Mouse (Mus musculus) midbrain, embryonic 15.5 days (tissue): Measurements from ENCODE around the gene Mettl25. TPM values are rescaled to one million over a fixed set of nuclear protein-coding genes. Genes with fewer than 3 reads are reported as not detected.
A peak's percentile ranks its signal among the peaks of the same experiment; 100 is the strongest.

ENCODE experiments used
- ATAC-seq: fragments of 200-750 bp; cut with Nextera tagmentation; replicated peaks from 2 replicates; pipeline ENCODE4 v1.8.0; 2017; ENCODE audit warnings: moderate TSS enrichment
- H3K27ac ChIP-seq: fragments of 300-500 bp; sonication (generic); 2 replicates; pipeline ENCODE4 v1.5.1; 2015; ENCODE audit warnings: mild to moderate bottlenecking, inconsistent platforms
- H3K27me3 ChIP-seq: fragments of 300-500 bp; sonication (generic); replicated peaks from 2 replicates; pipeline ENCODE4 v1.6.1; 2015; ENCODE audit warnings: inconsistent platforms
- H3K36me3 ChIP-seq: fragments of 300-500 bp; sonication (generic); replicated peaks from 2 replicates; pipeline ENCODE4 v1.6.1; 2015; ENCODE audit warnings: inconsistent platforms
- H3K4me1 ChIP-seq: fragments of 300-500 bp; sonication (generic); 2 replicates; pipeline ENCODE4 v1.6.1; 2015; ENCODE audit warnings: inconsistent platforms
- H3K4me2 ChIP-seq: fragments of 300-500 bp; sonication (generic); 2 replicates; pipeline ENCODE4 v1.6.1; 2015; ENCODE audit warnings: inconsistent platforms, mild to moderate bottlenecking, moderate library complexity
- H3K4me3 ChIP-seq: fragments of 300-500 bp; sonication (generic); 2 replicates; pipeline ENCODE4 v1.5.1; 2015; ENCODE audit warnings: mild to moderate bottlenecking, inconsistent platforms
- H3K9ac ChIP-seq: fragments of 300-500 bp; sonication (generic); 2 replicates; pipeline ENCODE4 v1.6.1; 2015; ENCODE audit warnings: mild to moderate bottlenecking, inconsistent platforms
- H3K9me3 ChIP-seq: fragments of 300-500 bp; sonication (generic); 2 replicates; pipeline ENCODE4 v1.6.1; 2016; ENCODE audit warnings: inconsistent platforms
- WGBS: fragments of 180-500 bp; shearing (Covaris S2); methylation state at CpG from one replicate; pipeline ENCODE4 v1.1.7; 2015; ENCODE audit warnings: mixed read lengths; 5-methylcytosine and 5-hydroxymethylcytosine counted together
- polyA plus RNA-seq: library from polyadenylated mRNA; unstranded; fragments of >200 nt; fragmentation: Nextera tagmentation; extraction: Ambion mirVana; gene quantifications from 2 replicates; pipeline ENCODE4 v1.2.1, GENCODE M21; 2015

The Mettl25 gene
- polyA plus RNA-seq, 1 experiment from 2014 or later = 14.9 TPM

DNA sequence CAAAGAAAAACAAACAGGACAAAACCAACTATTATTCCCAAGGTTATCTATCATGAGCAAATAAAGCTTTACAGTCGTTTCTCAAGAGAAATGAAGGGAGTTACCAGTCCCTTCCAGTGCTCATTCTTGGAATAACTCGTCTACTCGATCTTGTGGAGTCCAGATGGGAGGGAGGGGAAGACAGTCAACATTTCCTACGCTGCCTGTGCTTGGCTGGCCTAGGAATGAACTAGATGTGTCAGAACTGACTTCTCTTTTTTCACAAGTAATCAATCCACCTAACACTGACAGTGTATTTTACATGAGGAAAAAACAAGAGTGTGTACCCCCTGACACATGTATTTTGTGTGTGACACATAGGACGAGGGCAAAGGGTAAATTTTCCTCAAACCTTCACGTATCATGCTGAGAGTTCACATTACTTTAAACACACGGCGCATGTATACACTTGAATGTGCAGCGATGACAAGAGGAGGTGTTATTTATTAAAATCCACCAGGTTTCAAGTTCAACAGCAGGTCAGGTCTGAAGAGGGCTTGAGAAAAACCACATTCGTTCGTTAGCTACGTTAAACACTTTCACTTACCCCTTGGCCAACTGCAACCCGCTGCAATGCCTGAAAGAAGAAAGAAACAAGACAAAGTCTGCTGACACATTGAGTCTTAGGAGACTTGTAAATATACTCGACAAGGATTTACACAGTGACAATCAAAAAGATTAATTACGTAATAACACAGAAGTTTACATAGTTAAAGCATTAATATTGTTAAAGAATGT is 47.2 kb downstream of the Mettl25 start:
- 89% methylated on average over 15 of the region's 15 CpGs for WGBS
- no peaks in the 10 kb centered on the region for H3K27me3 ChIP-seq
- no peaks in the 10 kb centered on the region for H3K36me3 ChIP-seq
- no peaks in the 10 kb centered on the region for H3K9me3 ChIP-seq
- peaks cover 3% of the 10 kb centered on the region; the same call in 1 of the 2 replicates for H3K4me1 ChIP-seq
- no peak overlapping the region for H3K27ac ChIP-seq
- H3K4me3 ChIP-seq = no peak overlapping the region
- no peak for ATAC-seq
- H3K9ac ChIP-seq = no peak overlapping the region
- no peak overlapping the region for H3K4me2 ChIP-seq

DNA sequence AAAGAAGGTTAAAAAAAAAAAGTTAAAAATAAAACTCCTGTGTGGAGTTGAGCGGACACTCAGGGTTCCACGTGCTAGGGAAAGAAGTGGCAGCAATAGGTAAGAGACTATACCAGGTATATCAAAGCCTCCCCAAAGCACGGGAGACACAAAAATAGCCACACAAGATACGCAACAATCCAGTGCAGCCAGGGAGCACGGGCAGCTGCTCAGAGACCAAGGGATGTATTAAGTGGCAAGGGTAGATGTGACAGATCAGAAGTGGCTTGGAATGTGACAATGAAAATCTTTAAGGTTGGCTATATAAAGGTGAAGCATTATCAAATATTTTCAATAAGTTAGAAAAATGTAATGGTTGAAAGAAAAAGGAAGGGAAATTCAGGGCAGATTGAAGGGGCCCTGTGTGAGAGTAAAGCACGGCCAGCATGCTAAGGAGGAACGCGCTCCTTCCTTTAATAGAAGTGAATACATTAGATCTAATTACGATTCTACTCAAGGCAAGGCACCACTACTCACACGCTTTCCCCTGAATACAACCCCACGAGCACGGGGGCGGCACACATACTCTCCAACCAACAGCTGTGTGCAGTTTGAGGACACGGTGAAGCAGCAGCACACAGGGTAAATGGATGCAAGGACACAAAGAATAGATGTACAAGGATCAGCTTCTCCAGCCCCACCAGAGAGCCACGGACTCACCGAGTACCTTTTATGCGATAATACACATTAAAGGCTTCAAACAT is 52.3 kb downstream of the Mettl25 start:
- no peak overlapping the region for H3K9ac ChIP-seq
- H3K4me2 ChIP-seq = peak overlapping the region; percentile 19; the same call in 1 of the 2 replicates
- no peak overlapping the region for H3K4me3 ChIP-seq
- WGBS = 51% methylated on average over 17 of the region's 17 CpGs
- H3K4me1 ChIP-seq = peaks cover 6% of the 10 kb centered on the region
- no peaks in the 10 kb centered on the region for H3K9me3 ChIP-seq
- H3K36me3 ChIP-seq = no peaks in the 10 kb centered on the region
- ATAC-seq = peak; percentile 87
- no peaks in the 10 kb centered on the region for H3K27me3 ChIP-seq
- peak overlapping the region; percentile 60 for H3K27ac ChIP-seq

DNA sequence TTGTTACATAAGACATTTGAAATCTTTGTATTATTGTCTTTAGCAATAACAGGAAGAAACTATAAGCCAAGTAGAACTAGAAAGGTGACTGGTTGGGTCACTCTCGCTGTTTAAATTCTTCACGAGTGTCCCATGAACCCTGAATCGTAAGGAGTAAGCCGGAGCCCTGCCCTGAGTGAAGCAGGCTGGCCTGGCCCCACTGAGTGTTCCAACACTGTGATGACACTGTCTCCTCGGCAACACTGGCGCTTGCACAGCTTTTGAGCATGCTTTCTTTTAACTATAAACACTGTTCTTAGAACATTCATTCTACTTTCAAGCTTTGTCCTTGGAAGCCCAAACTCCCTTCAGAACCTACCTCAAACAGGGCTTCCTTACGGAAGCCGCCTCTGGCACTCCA is 57.4 kb downstream of the Mettl25 start:
- H3K4me1 ChIP-seq = peaks cover 3% of the 10 kb centered on the region
- H3K4me3 ChIP-seq = no peak overlapping the region
- no peaks in the 10 kb centered on the region for H3K36me3 ChIP-seq
- H3K27ac ChIP-seq = no peak overlapping the region
- H3K9ac ChIP-seq = no peak overlapping the region
- 77% methylated on average over 8 of the region's 8 CpGs for WGBS
- no peak for ATAC-seq
- no peaks in the 10 kb centered on the region for H3K27me3 ChIP-seq
- no peak overlapping the region for H3K4me2 ChIP-seq
- no peaks in the 10 kb centered on the region for H3K9me3 ChIP-seq

DNA sequence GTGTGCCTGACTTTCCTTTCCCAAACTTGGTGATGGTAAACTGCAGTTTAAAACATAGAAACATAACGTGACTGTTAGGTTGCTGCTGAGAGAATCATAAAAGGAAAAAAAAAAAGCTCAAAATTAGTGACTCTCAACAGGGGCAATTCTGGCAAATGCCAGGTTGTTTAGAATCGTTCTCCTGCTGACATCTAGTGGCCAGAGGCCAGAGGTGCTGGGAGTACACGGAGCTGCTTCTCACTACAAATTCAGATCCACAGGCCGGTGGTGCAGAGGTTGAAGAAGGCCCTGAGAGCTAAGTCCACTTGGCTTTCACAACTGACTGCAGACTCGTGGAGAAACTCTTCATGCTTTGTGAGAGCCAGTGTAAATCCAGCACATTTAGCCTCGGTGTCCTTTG is 66.8 kb downstream of the Mettl25 start:
- ATAC-seq = peak; percentile 92
- no peak overlapping the region for H3K4me3 ChIP-seq
- no peaks in the 10 kb centered on the region for H3K9me3 ChIP-seq
- no peak overlapping the region for H3K9ac ChIP-seq
- no peaks in the 10 kb centered on the region for H3K36me3 ChIP-seq
- H3K4me1 ChIP-seq = no peaks in the 10 kb centered on the region
- WGBS = 13% methylated on average over 6 of the region's 6 CpGs
- no peaks in the 10 kb centered on the region for H3K27me3 ChIP-seq
- no peak overlapping the region for H3K4me2 ChIP-seq
- no peak overlapping the region for H3K27ac ChIP-seq

DNA sequence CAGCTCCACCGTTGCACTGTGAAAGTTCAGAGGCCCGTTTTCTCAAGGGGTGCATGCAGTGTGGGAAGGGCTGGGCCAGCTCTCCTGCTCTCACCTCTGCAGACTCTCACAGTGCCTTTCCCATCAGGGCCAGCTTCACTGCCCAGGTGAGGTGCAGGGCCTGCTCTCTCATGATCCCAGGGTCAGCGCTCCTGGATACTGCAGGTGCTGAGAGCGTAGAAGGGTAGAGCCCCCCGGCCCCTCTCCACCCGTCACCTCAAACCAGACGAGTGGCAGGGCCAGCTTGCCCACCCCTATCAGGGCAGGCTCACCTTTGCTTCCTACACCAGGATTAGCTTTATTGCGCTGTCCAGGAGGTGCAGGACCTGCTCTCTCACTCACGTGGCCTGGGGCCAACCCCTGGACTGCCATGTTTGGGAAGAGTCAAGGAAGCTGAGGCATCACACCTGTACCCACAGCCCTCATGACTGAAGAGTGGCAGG is 68.3 kb downstream of the Mettl25 start:
- Histone ChIP-seq H3K27me3 (no peaks in the 10 kb centered on the region), H3K9me3 (no peaks in the 10 kb centered on the region), H3K36me3 (no peaks in the 10 kb centered on the region), H3K9ac (no peak overlapping the region), H3K27ac (no peak overlapping the region), H3K4me3 (no peak overlapping the region), H3K4me1 (no peaks in the 10 kb centered on the region), H3K4me2 (no peak overlapping the region)
- WGBS = 89% methylated on average over 9 of the region's 9 CpGs
- ATAC-seq = peak; percentile 40; the same call in 1 of the 2 replicates

DNA sequence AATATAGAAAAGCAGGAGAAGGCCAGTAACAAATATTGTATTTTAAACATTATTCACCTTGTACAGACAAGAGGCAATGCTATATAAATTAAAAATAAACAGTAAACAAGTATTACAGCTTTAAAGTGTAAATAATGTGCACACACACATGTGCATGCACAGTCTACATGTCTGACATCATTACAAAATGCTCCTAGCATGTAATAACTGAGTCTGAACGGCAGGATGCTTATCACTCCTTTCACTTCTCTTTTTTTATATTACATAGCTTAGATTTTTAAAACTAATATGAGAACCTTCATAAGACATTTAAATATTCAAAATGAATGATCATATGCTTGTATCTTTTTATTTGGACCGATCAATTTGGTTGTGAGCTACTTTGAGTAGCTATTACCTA is 77.2 kb downstream of the Mettl25 start:
- no peak for ATAC-seq
- Histone ChIP-seq H3K27ac (no peak overlapping the region), H3K9ac (no peak overlapping the region), H3K4me1 (no peaks in the 10 kb centered on the region), H3K4me2 (no peak overlapping the region), H3K27me3 (no peaks in the 10 kb centered on the region), H3K9me3 (no peaks in the 10 kb centered on the region), H3K4me3 (no peak overlapping the region), H3K36me3 (no peaks in the 10 kb centered on the region)
- WGBS = 88% methylated on average over 2 of the region's 2 CpGs

DNA sequence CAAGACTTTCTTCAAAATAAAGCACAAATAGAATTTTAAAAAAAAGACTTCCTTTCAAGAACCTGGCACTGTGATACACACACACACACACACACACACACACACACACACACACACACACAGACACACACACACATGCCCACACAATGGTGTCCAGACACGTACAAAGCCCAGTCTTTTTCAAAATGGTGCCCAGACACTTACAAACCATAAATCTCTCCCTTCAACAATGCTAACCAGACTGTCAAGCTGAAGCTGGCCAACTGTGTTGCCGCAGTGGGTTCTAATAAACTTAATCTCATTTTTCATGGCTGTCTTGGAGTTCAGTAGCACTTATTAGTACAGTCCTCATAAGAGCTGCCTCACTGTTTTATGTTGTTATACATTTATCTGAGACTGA is 80.7 kb downstream of the Mettl25 start:
- H3K4me1 ChIP-seq = no peaks in the 10 kb centered on the region
- no peak overlapping the region for H3K27ac ChIP-seq
- H3K4me2 ChIP-seq = no peak overlapping the region
- H3K9ac ChIP-seq = no peak overlapping the region
- ATAC-seq = no peak
- H3K27me3 ChIP-seq = no peaks in the 10 kb centered on the region
- 63% methylated on average over 2 of the region's 2 CpGs for WGBS
- no peaks in the 10 kb centered on the region for H3K9me3 ChIP-seq
- H3K36me3 ChIP-seq = no peaks in the 10 kb centered on the region
- no peak overlapping the region for H3K4me3 ChIP-seq

DNA sequence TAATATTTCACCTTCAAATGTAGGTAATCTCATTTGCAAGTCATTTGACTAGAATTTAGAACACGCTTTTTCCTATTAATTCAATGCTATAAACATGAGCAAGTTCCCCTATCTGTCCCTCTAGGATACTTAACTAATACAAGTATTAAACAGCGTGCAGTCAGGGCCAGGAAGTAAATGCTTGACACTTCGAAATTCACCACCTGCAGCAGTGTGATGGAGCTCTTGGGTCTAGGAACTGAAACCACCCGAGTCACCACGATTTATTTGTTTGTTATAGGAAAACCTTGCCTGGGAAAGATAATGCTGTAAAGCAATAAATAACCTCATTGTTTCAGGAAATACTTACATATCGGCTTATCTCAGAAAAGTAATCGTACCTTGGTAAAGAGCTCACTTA is 81.1 kb downstream of the Mettl25 start:
- H3K4me3 ChIP-seq = no peak overlapping the region
- no peak for ATAC-seq
- no peaks in the 10 kb centered on the region for H3K4me1 ChIP-seq
- no peak overlapping the region for H3K27ac ChIP-seq
- H3K27me3 ChIP-seq = no peaks in the 10 kb centered on the region
- no peaks in the 10 kb centered on the region for H3K36me3 ChIP-seq
- H3K4me2 ChIP-seq = no peak overlapping the region
- H3K9me3 ChIP-seq = no peaks in the 10 kb centered on the region
- 90% methylated on average over 7 of the region's 7 CpGs for WGBS
- no peak overlapping the region for H3K9ac ChIP-seq

DNA sequence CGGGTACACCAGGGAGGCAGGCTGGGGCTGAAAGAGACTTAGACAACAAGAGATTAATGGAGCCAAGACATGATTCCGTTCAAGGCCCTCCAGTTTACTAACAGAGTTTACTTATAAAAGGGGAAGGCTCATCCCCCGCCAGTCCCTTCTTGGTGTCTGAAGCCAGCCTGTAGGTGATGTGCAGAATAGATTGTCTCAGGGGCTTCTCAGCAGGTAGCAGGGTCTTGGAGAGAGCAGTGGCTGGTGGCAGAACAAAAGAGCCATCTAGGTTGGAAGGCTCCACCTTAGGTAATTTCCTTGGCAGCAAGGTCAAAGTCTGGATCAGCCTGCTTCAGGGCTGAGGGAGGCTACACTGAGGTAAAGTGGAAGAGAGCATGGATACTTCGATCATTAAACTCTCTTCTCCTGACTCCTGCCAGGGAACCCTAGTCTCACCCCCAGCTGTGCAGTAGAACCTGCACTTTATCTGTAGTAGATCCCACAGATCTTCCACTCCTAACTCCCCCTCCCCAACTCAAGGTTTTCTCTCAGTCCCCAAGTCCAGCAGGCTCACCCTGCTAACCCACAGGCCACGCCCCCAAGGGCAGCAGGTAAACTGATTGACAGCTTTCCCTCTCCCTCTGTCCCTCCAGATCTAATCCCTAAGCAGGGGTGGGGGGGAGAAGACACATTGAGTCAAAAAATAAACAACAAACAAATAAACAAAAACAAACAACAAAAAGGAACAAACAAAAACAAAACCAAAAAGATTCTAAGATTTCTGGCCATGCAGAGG is 87.2 kb downstream of the Mettl25 start:
- H3K36me3 ChIP-seq = no peaks in the 10 kb centered on the region
- H3K4me1 ChIP-seq = no peaks in the 10 kb centered on the region
- no peak overlapping the region for H3K9ac ChIP-seq
- no peak overlapping the region for H3K4me3 ChIP-seq
- H3K4me2 ChIP-seq = no peak overlapping the region
- ATAC-seq = no peak
- H3K27ac ChIP-seq = no peak overlapping the region
- no peaks in the 10 kb centered on the region for H3K27me3 ChIP-seq
- 81% methylated on average over 5 of the region's 5 CpGs for WGBS
- H3K9me3 ChIP-seq = no peaks in the 10 kb centered on the region

DNA sequence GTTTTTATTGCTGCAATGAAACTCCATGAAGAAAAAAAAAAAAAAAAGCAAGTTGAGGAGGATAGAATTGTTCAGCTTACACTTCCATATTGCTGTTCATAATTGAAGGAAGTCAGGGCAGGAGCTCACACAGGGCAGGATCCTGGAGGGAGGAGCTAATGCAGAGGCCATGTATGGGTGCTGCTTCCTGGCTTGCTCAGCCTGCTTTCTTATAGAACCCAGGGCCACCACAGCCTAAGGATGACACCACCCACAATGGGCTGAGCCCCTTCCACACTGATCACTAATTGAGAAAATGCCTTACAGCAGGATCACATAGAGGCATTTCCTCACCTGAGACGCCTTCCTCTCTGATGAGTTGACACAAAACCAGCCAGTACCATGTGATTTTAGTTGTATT is 95.2 kb downstream of the Mettl25 start:
- Histone ChIP-seq H3K9me3 (no peaks in the 10 kb centered on the region), H3K36me3 (no peaks in the 10 kb centered on the region), H3K9ac (no peak overlapping the region), H3K4me1 (no peaks in the 10 kb centered on the region), H3K4me3 (no peak overlapping the region), H3K4me2 (no peak overlapping the region), H3K27ac (no peak overlapping the region), H3K27me3 (no peaks in the 10 kb centered on the region)
- ATAC-seq = no peak
- WGBS = 92% methylated on average over 1 of the region's 1 CpGs

DNA sequence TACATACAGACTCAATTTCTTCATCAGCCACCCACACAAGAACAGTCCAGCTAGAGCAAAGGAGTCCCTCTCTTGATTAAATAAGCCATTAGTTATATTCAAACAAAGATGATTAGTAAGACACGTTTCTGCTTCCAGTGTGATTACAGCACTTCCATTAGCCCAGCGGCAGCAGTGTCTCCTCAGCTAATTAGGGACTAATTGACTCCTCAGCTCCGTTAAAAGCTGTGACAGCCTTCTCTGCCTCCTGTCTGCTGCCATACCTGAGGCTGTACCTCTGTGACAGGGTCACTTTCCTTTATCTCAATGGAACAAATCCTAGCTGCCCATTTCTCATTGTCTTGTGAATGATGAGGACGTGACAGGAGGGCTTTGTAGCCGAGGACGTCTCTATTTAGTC is 99.4 kb downstream of the Mettl25 start:
- peak; percentile 45; the same call in 1 of the 2 replicates for ATAC-seq
- Histone ChIP-seq H3K36me3 (no peaks in the 10 kb centered on the region), H3K9ac (no peak overlapping the region), H3K4me1 (no peaks in the 10 kb centered on the region), H3K9me3 (no peaks in the 10 kb centered on the region), H3K27ac (no peak overlapping the region), H3K27me3 (no peaks in the 10 kb centered on the region), H3K4me3 (no peak overlapping the region), H3K4me2 (no peak overlapping the region)
- 53% methylated on average over 6 of the region's 6 CpGs for WGBS

DNA sequence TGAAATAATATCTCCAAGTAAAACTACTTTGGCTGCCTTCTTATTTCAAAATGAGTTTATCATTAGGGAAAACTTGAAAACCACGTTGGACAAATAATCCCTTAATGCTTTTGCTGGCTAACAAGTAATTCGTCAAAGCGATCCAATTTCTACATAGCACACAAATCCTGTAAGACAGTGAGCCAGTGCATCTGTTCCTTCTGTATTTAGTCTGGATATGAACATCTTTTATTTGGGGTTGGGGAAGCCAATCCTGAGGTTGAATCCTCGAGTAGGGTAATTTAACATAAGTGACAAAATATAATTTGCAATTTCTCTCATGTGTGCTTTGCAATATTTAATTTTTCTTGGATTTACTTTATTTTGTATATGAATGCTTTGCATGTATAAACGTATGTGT is 102.2 kb downstream of the Mettl25 start:
- ATAC-seq = no peak
- Histone ChIP-seq H3K27ac (no peak overlapping the region), H3K9ac (no peak overlapping the region), H3K27me3 (no peaks in the 10 kb centered on the region), H3K4me1 (no peaks in the 10 kb centered on the region), H3K4me2 (no peak overlapping the region), H3K4me3 (no peak overlapping the region), H3K36me3 (no peaks in the 10 kb centered on the region), H3K9me3 (no peaks in the 10 kb centered on the region)
- 83% methylated on average over 5 of the region's 5 CpGs for WGBS
